Mouse (Mus musculus) G1E (cell line): ENCODE results near the gene Pxn.

Source experiments
- CTCF ChIP-seq: IDR thresholded peaks from 2 replicates; pipeline ENCODE4 v1.5.1; 2012; ENCODE audit warnings: low read depth, low read length, inconsistent platforms, mixed read lengths
- POLR2AphosphoS5 ChIP-seq: IDR thresholded peaks from 2 replicates; pipeline ENCODE4 v1.6.1; 2012; ENCODE audit warnings: low read depth, low read length, inconsistent platforms; ENCODE audit not compliant: insufficient replicate concordance

DNA sequence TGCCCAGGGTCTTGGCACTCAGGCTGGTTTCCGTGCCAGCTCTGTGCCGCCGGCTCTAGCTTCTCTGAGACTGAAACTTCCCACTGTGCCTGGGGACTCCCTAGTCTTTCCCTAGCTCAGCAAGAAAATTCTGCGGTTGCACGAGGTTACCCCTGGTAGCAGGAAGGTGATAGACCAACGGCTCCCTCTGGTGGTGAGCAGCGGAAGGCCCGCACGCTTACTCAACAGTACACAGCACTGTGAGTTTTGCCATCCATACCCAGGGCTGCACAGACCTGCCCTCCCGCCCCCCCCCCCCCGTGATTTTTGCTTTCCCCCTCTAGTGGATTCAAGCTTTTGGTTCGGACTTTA, 32.2 kb downstream of the Pxn start:
- TF ChIP-seq CTCF, result peak; percentile 93
- no peak for TF ChIP-seq POLR2AphosphoS5
